In the genomic region with DNA sequence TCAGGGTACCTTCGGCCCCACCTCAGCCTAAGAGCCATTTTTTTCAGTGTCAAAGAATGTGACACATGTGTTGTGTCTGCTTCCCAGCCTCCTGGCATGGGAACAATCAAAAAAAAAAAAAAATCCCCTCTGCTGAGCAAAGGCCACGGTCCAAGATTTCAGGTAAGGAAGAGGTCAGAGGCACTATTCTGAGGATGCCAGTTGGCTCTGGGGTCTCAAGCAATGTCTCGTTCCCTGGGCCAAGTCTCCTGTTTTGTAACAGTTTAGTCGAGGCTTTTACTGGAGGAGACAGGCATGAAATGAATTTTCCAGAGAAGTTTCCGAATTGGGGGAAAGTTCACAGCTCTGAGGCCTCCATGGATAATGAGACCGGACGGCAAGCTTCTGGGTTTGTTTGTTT, we compare ENCODE assay signal across 19 mouse cellular contexts.
"Had no signal": no experiment of that assay in that cellular context is flagged by ENCODE, and none has a peak within 500 bp of the region (broad histone marks: within the 10 kb centered on the region; RNA-seq: fewer than 3 reads in every experiment).

No protein-coding gene starts in this region.

- H3K27me3 ChIP-seq: limb, embryonic 12.5 days; limb, embryonic 15.5 days; neural tube, embryonic 12.5 days had no signal

- H3K9ac ChIP-seq: limb, embryonic 12.5 days; limb, embryonic 15.5 days; liver, embryonic 14.5 days; liver, postnatal 0 days; lung, embryonic 14.5 days; neural tube, embryonic 12.5 days had no signal

- H3K27ac ChIP-seq: limb, embryonic 12.5 days; limb, embryonic 15.5 days; liver, embryonic 14.5 days; neural tube, embryonic 12.5 days had no signal

- ATAC-seq: liver, postnatal 0 days; lung, postnatal 0 days had no signal

- DNase-seq: kidney, adult 9 months; kidney, postnatal 14 days; kidney, postnatal 4 days; left cerebral cortex, postnatal 4 days; liver, postnatal 0 days; lung, embryonic 14.5 days; lung, postnatal 36 days; midbrain, embryonic 14.5 days; retina, postnatal 1 day; right cerebral cortex, postnatal 25 days; thymus, adult 18-20 months; thymus, postnatal 36 days had no signal

- H3K9me3 ChIP-seq: limb, embryonic 12.5 days; limb, embryonic 15.5 days; neural tube, embryonic 12.5 days had no signal

- H3K36me3 ChIP-seq: limb, embryonic 12.5 days; limb, embryonic 15.5 days; neural tube, embryonic 12.5 days had no signal

- H3K4me3 ChIP-seq: limb, embryonic 12.5 days; limb, embryonic 15.5 days; neural tube, embryonic 12.5 days had no signal

- H3K4me1 ChIP-seq: neural tube, embryonic 12.5 days had no signal

- H3K4me2 ChIP-seq: limb, embryonic 12.5 days; limb, embryonic 15.5 days; liver, embryonic 11.5 days; lung, embryonic 14.5 days; midbrain, embryonic 11.5 days; neural tube, embryonic 12.5 days had no signal
